Mouse (Mus musculus) gastrocnemius, postnatal 4 days (tissue): ENCODE measurements around the gene Gm12355. TPM values are rescaled to one million over a fixed set of nuclear protein-coding genes. Genes with fewer than 3 reads are reported as not detected.
"Not testable (repeated sequence)": the region's sequence is repeated elsewhere in the genome, so short reads cannot be mapped to it uniquely, and the experiment has no call there.

Experiments
- DNase-seq, 2 experiments: peaks; one replicate each; pipeline ENCODE4 v3.0.0; 2021 to 2022; ENCODE audit warnings: low spot score in 2 of 2, mixed read lengths in 2 of 2
- long read RNA-seq, 2 experiments: library from polyadenylated mRNA; stranded (forward); transcript quantifications; one replicate each; pipeline ENCODE4 v2.0.0; 2021
- total RNA-seq, 2 experiments: library from RNA; stranded (reverse); gene quantifications; 2 replicates each; pipeline ENCODE4 v1.2.3; 2021

The Gm12355 gene
- 10 to 100 TPM; 11.0 to 13.9 TPM for total RNA-seq
- long read RNA-seq, experiment 1, partial matches to known transcripts = 0 of 1 reads
- long read RNA-seq, experiment 1, other reads (novel, unspliced or antisense) = 0 of 1 reads
- long read RNA-seq, experiment 2 = 0 reads

DNA sequence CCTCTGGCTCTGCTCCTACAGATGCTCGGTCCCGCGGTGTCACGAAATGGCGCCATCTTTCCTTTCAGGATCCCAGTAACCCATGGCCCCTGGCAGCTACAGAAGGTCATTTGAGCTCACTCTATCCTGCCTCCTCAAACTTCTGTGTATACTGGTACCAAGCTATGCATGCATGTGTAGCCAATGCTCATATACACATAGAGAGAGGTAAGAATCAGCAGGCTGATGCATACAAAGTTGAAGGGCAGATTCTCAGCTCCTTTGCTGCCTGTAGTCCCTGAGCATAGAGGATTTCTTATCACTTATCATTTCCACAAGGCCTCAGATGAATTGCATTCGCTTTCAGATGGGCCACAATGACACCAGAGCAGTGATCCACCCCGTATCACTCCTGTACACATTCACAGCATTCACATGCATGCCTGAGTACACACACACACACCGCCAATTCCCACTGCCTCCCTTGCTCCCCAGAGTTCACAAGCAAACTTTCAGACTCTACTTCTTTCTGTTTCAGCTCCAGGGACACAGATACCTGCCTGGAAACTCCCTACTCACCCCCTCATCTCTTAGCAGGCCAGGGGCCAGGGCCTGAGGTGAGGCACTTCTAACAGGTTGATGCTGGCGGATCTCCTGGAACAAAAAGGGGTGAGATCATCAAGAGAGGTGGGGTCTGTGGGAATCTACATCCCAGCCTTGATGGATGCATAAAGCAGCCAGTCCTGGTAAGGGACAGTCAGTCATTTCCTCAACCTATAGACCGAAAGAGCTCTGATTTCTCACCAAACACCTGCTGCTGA lies at the start of gene Gm12355, which contains the start of gene Gsdma3:
TSS of gene Gm12355 (minus strand) at position 51 of the 800 bp plus-strand sequence.
TSS of gene Gsdma3 (plus strand) at position 750 of the 800 bp plus-strand sequence.
- no peak for DNase-seq

DNA sequence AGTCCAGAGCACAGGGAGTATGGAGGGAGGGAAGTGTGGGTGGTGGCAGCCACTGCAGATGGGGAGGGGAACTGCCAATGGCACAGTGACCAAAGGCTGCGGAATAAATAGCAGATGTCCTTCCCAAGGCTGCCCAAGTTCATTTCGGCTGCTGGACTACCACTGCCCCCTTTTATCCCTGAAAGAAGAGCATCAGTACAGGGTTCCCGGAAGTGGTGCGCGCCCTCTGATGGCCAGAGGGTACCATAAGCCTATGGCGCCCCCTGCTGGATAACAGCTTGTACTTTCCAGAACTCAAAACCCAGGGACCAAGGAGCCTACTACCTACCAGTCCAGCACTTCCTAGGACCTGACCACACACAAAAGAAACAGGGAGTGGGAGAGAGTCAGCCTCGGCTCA lies 47.7 kb upstream of the Gm12355 start:
- peak in 1 of 2 experiments; percentile 52 for DNase-seq

DNA sequence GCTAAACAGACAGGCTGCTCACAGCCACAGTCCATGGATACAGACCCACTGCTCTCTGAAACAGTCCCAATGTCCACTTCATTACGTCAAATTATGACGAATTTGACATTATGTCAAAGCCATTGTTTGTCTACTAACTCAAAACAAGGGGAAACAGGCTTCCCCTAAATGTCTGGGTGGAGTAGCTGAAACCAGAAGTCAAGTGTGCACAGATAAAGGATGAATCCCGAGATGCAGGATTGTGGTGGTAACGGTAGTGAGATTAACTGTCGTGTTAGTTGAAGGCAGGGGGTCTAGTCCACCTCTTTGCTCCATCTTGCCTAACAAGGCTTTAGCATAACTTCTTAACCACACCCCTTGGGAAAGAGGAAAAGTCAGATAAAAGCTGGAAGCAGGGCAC lies 47.0 kb upstream of the Gm12355 start:
- no peak for DNase-seq

DNA sequence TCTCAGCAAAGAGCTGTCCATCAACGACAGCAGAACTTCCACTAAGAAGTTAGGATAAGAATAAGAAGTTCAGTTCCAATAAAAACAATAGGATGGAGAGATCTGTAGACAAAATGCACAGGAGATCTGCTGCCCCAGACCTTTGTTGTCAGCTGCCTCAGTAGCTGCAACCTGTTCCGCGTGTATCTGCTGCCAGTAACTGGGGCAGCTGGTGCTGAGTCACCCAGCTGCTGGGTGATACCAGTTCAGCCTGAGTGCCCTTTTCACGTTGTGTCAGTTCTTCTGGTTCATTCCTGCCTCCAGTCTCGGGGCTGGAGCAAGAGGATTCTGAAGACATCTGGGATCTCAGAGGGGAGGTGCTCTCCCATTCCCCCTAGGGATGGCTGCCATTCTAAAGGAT lies 46.4 kb upstream of the Gm12355 start:
- DNase-seq = no peak

DNA sequence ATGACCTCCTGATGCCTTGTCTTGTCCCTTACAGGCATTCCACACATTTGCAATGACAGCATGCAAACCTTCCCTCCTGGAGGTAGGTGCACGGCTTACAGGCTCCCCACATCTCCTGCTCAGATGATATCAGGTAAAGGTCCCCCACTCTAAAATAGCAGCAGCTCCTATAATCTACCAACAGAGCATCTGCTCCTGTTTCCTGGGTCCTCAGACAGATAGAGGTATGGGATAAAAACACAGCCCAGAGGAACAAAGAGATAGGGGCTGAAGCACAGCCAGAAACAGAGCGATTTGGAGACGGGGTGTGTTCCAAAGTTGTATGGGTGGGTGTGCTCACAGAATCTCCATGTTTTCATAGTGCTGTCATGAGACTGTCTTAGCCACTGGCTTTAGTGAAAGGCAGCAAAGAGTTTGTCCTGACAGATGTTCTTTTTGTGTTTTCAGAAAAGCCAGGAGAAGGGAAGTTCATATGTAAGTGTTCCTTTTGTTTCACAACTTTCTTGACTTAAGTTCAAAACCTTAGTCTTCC lies 45.9 kb upstream of the Gm12355 start:
- DNase-seq = no peak

DNA sequence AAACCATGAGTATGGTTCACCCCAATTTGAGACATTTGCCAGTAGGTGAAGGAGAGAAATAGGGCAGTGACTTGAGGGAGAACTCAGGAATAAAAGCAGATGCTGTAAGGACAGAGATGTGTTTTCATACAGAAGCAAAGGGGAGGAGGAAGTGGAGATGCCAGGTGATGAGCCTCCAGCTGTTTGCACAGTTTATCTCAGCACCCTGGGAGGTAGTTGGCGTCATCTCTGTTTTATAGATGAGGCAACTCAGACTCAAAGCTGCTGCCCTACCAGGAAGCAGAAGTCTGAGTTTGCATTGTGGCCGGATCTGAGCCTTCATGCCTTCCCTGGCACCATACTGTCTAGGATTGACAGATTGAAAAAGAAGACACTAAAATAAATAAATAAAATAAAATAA lies 43.5 kb upstream of the Gm12355 start:
- DNase-seq = no peak

DNA sequence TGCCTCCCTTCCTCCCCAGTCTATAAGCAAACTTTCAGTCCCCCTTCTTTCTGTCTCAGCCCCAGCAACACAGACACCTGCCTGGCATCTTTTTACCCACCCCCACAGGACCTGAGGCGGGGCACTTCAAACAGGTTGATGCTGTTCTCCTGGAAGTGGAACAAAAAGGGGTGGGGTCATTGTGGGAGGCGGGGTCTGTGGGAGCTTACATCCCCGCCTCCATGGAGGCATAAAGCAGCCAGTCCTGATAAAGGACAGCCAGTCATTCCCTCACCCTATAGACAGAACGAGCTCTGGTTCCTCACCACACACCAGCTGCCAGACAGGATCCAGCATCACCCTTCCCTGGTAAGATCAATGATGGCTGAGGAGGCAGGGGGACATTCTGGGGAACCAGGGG lies 38.6 kb upstream of the Gm12355 start, which contains the start of gene Gsdma:
TSS of gene Gsdma (plus strand) at position 261 of the 400 bp plus-strand sequence.
- no peak for DNase-seq

DNA sequence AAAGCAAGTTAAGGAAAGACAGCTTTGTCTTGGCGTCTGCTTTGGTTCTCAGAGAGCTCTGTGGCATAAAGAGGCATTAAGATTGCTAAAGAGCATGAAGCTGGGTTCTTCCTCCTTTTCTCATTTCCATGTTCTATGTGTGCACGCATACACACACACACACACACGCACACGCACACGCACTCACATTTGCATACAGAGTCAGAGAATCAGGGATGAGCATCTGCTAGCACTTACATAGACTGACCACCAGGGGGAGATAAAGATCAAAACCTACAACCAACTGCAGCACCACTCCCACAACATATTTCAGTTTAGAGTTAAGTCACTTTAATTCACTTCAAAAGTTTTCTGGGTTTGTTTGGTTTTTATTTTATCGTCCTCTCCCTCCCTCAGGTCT lies 35.1 kb upstream of the Gm12355 start:
- DNase-seq = no peak

DNA sequence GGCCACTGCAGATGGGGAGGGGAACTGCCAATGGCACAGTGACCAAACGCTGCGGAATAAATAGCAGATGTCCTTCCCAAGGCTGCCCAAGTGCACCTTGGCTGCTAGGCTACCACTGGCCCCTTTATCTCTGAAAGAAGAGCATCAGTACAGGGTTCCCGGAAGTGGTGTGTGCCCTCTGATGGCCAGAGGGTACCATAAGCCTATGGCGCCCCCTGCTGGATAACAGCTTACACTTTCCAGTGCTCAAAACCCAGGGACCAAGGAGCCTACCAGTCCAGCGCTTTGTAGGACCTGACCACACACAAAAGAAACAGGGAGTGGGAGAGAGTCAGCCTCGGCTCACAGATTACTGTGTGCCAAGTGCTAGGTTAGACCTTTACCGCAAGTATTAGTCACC lies 29.6 kb upstream of the Gm12355 start:
- DNase-seq = peak in 1 of 2 experiments; percentile 33

DNA sequence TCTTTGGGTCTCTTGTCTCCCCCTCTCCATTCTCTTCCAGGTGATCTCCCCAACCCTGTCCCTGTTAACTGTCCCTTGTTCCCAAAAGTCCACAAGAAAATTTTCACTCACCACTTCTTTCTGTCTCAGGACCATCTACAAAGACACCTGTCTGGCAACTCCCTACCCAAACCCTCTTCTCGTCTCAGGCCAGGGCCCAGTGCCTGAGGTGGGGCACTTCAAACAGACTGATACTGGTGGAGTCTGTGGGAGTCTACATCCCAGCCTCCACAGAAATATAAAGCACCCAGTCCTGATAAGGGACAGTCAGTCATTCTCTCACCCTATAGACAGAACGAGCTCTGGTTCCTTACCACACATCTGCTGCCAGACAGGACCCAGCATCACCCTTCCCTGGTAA lies 21.0 kb upstream of the Gm12355 start, which contains the start of gene Gsdma2:
TSS of gene Gsdma2 (plus strand) at position 301 of the 400 bp plus-strand sequence.
- no peak for DNase-seq

DNA sequence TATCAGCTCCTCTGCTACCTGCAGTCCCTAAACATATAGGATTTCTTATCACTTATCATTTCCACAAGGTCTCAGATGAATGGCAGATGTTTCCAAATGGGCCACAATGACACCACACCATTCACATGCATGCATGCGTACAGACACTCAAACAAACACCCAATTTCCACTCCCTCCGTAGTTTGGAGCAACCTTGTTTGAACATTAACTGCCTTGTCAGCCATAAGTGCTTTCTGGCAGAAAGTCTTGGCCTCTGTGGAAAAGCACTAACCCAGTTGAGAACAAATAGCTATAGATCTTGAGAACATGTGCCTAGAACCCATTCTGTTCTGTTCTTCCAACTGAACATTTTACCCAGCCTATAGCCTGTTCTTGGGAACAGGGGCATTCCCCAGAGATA lies 20.5 kb upstream of the Gm12355 start:
- DNase-seq = no peak

DNA sequence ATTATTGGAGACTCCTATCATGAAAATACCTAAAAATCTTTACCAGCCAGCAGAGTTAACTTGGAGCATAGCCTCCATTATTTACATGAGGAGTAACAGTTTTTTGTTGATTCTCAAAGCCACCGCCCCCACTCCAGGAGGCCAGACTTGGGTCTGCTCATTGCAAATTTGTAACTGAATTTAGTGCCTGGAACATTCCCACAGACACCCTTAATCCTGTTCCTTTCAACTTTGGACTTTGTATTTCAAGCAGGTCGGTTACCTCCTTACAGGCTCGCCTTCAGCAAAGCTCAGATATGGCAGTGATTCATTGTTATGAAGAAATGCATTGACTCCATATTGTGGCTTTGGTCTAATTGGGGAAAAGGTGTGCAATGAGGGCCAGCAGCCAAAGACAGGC lies 19.3 kb upstream of the Gm12355 start:
- no peak for DNase-seq

DNA sequence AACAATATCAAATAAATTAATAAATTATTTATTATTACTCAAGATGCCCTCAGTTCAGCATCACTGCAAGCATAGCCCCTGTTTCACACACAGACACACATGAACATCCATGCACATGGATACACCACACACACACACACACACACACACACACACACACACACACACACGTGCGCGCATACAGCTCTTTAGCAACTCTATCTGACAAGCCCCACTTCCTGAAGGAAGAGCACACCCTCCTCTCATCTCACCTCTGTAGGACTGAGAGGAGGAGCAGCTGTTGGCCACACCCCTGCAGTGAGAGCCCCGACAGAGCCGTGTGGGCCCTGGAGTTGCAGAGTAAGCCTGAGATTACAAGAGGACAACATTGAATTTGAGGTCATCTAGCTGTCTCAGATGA lies 14.6 kb upstream of the Gm12355 start:
- no peak for DNase-seq

DNA sequence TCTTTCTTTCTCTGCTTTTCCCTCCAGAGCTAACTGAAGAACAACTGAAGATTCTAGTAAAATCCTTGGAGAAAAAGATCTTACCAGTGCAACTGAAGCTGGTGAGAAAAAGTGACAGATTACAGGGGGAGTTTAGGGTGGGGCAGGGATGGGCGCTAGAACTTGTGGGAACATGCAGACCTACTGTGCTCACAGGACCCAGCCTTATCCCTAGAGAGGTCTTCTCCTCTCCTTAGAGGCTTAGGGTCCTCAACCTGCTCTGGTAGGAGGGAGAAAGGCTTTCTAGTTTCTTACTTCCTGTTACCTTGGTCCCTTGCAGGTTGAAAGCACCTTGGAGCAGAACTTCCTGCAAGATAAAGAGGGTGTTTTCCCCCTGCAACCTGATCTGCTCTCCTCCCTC lies 12.0 kb upstream of the Gm12355 start:
- DNase-seq = no peak

DNA sequence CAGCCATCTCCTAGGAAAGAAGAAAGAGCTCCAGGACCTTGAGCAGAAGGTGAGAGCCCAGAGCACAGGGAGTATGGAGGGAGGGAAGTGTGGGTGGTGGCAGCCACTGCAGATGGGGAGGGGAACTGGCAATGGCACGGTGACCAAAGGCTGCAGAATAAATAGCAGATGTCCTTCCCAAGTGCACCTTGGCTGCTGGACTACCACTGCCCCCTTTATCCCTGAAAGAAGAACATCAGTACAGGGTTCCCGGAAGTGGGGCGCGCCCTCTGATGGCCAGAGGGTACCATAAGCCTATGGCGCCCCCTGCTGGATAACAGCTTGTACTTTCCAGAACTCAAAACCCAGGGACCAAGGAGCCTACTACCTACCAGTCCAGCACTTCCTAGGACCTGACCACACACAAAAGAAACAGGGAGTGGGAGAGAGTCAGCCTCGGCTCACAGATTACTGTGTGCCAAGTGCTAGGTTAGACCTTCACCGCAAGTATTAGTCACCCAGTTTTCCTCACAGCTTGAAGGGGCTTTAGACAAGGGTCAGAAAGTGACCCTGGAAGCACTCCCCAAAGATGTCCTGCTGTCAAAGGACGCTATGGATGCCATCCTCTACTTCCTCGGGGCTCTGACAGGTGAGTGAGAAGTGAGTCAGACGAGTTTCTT lies 10.0 kb upstream of the Gm12355 start:
- not testable (repeated sequence) for DNase-seq

DNA sequence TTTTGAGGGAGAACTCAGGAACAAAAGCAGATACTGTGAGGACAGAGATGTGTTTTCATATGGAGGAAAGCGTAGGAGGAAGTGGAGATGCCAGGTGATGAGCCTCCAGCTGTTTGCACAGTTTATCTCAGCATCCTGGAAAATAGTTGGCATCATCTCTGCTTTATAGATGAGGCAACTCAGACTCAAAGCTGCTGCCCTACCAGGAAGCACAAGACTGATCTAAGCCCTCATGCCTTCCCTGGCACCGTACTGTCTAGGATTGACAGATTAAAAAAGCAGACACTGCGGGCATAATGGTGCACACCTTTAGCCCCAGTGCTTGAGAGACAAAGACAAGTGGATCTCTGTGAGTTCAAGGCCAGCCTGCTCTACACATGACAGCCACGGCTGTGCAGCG lies 5.2 kb upstream of the Gm12355 start:
- DNase-seq = no peak

DNA sequence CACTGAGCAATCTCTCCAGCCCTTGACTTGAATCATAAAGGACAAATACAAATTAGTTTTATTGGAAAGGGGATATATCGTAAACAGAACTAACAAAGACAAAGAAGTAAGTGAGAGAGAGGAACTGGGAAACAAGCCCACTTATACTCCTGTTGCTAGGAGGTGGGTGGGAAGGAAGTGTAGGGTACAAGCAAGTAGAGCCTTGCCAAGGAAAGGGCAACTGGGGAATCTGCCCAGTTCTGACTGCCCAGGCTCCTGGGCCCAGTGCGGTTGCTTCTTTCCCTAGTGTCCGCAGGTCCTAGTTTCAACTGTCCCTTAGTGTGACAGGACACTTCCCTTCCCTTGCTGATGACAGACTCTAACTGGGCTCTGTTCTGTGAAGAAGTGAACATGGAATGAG lies 3.2 kb upstream of the Gm12355 start:
- no peak for DNase-seq

DNA sequence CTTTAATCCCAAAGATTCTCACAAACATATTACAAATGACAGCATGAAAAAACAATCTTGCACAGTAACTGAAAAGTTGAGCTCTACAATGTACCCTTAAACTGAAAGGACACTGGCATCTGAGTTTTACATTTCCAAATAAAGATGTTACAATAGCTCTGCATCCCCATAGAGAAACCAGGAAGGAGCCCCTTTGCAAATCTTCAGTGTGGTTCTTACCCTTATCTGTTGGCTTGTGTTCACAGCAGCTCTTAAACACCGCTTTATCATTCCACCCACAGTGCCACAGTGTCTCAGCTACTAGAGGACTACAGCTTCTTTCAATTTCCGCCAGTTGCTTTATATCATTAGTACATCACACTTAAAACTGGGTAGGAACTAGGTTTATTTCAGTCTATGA lies 1.1 kb downstream of the Gm12355 start:
- DNase-seq = not testable (repeated sequence)

DNA sequence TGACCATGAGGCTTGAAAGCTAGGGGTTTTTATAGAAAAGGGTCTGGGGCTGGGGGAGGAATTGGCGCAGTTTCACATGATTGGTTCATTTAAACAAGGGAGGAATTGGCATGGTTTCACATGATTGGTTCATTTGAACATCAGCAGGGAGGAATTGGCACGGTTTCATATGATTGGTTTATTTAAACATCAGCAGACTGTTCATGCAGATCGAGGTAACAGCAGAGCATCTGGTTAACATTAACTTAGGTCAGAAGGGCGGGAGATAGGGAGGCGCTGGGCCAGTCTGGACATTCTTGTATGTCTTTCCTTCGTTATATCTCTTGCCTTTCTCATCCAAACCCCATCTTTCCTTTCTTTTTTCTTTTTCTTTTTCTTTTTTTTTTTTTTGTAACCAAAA lies 1.5 kb downstream of the Gm12355 start:
- DNase-seq = not testable (repeated sequence)

DNA sequence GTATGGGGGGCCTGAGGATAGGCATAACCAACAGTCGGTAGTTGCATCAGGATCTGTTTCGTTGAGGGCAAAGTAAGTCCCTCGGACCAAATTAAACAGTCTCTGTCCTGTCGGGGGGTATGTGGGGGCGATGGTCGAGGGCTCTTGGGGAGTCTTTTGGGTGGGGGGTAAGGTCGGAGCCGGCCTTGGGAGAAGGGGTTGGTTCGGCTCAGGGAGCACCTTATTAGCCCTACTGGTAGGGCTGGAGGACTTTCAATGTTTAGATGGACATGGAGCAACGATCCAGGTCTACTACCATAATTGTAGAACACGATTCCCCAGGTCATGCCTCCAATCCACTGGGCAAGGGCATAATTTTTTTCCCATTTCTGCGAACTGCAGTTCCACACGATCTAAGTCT lies 4.7 kb downstream of the Gm12355 start:
- DNase-seq = no peak

DNA sequence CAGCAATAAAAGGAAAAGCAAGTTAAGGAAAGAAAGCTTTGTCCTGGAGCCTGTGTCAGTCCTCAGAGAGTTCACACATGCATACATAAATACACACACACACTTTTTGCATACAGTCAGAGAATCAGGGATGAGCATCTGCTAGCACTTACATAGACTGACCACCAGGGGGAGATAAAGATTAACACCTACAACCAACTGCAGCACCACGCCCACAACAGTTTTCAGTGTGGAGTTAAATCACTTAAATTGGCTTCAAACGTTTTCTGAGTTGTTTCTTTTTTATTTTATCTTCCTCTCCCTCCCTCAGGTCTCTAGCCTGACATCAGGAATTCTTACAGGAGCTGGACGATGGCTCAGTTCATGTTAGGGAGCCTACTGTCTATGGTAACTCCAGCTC lies 18.7 kb downstream of the Gm12355 start:
- DNase-seq = no peak

DNA sequence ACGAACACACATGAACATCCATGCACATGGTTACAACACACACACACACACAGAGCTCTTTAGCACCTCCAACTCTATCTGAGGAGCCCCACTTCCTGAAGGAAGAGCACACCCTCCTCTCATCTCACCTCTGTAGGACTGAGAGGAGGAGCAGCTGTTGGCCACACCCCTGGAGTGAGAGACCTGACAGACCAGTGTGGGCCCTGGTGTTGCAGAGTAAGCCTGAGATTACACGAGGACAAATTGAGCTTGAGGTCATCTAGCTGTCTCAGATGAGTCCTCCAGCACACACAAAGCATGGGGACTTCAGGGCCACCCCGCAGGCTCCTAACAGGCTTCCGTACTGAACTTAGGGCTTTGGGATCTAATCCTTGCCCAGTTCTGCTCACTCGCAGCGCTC lies 20.6 kb downstream of the Gm12355 start:
- DNase-seq = not testable (repeated sequence)
